Mouse (Mus musculus) lung, embryonic 14.5 days (tissue): ENCODE measurements at regions not wholly inside any gene's neighbourhood (a gene's known extent, or its start where the extent isn't known, plus 50 kb on each side); places are given as distances from the start of the nearest gene placed in this dataset.

Source experiments
- ATAC-seq: fragments of 200-750 bp; cut with Nextera tagmentation; 2 replicates; pipeline ENCODE4 v1.8.0; 2017; ENCODE audit warnings: mild to moderate bottlenecking, moderate TSS enrichment, moderate library complexity; ENCODE audit not compliant: insufficient read depth
- DNase-seq: peaks from one replicate; pipeline ENCODE4 v3.0.0-alpha.2; 2015
- H3K27ac ChIP-seq: fragments of 300-500 bp; sonication (generic); 2 replicates; pipeline ENCODE4 v1.5.1; 2014; ENCODE audit warnings: low read depth, mild to moderate bottlenecking, moderate library complexity
- H3K27me3 ChIP-seq: fragments of 300-500 bp; sonication (generic); 2 replicates; pipeline ENCODE4 v1.6.1; 2014; ENCODE audit warnings: low read length, control low read depth; ENCODE audit not compliant: insufficient read depth
- H3K36me3 ChIP-seq: fragments of 300-500 bp; sonication (generic); 2 replicates; pipeline ENCODE4 v1.6.1; 2014; ENCODE audit warnings: control low read depth; ENCODE audit not compliant: insufficient read depth
- H3K4me1 ChIP-seq: fragments of 300-500 bp; sonication (generic); 2 replicates; pipeline ENCODE4 v1.6.1; 2014; ENCODE audit warnings: antibody characterized with exemption, control low read depth; ENCODE audit not compliant: insufficient read depth
- H3K4me2 ChIP-seq: fragments of 300-500 bp; sonication (generic); 2 replicates; pipeline ENCODE4 v1.6.1; 2014; ENCODE audit warnings: mild to moderate bottlenecking
- H3K4me3 ChIP-seq: fragments of 300-500 bp; sonication (generic); 2 replicates; pipeline ENCODE4 v1.5.1; 2014; ENCODE audit warnings: low read depth, low read length
- H3K9ac ChIP-seq: fragments of 300-500 bp; sonication (generic); 2 replicates; pipeline ENCODE4 v1.6.1; 2014
- H3K9me3 ChIP-seq: fragments of 300-500 bp; sonication (generic); 2 replicates; pipeline ENCODE4 v1.6.1; 2016; ENCODE audit warnings: low read depth, low read length, control low read depth
- CTCF ChIP-seq: IDR thresholded peaks from 2 replicates; pipeline ENCODE4 v1.5.1; 2016; ENCODE audit warnings: antibody characterized with exemption, low read depth
- WGBS: fragments of 180-500 bp; shearing (Covaris S2); extraction: QIAGEN DNeasy Blood & Tissue Kit; methylation state at CpG from one replicate; pipeline ENCODE4 v1.1.7; 2014; 5-methylcytosine and 5-hydroxymethylcytosine counted together

DNA sequence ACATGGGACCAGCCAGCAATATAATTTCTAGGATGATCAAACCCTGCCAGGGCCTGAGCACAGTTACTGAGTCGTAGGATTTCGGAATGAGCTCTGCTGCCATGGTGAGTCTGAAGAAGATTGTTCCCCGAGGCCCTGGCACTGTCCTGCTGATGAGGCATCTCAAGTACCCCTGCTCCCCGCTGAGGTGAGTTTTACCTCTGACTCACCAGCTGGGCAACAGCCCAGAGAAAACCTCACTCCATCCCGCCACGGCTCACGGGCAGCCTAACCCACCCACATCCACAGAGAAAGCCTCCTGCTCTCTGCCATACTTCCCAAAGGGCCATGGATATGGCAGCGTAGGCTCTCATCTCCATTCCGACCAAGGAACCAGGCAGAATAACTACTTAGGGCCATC, 62.6 kb upstream of the A530016L24Rik start:
- Histone ChIP-seq H3K36me3 (no peaks in the 10 kb centered on the region), H3K4me1 (no peaks in the 10 kb centered on the region), H3K27ac (no peak overlapping the region), H3K9me3 (no peaks in the 10 kb centered on the region), H3K9ac (no peak overlapping the region), H3K4me3 (no peak overlapping the region), H3K4me2 (no peak overlapping the region), H3K27me3 (no peaks in the 10 kb centered on the region)
- WGBS: 72% methylated on average over 9 of the region's 9 CpGs
- no peak for ATAC-seq
- DNase-seq: no peak
- no peak for TF ChIP-seq CTCF

DNA sequence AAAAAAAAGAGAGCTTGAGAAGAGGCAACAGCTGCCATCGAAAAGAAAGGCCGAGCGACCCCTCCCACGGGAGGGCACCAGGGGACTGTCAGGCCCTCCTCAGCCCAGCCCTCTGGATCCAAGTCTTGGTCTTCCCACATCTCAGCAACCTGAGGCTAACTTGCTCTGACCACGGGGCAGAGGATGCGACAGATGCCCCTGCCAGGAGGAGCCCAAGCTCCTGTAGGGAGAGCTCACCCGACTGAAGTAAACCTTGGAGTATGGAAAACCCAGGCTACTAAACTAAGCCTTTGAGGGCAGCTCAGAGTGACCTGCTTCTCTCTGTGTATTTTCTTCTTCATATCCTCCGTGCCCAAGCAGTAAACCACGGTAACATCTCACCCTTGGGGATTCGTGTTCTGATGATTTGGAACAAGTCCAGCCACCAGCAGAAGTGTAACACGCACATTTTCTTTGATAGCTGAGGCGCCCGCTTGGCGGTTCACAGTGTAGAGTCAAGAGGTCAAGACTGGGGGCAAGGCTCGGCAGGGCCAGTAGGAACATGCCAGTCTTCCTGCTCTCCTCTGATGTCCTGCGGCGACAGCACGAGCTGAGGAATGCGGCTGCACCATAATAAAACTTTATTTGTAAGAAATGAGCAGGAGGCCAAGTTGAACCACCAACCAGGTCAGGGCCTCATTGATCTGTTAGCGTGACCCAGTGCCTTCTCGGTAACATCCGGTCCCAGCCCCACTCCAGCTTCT, 59.0 kb upstream of the A530016L24Rik start:
- DNase-seq (no peak), ATAC-seq (no peak)
- Histone ChIP-seq H3K9ac (no peak overlapping the region), H3K9me3 (no peaks in the 10 kb centered on the region), H3K36me3 (no peaks in the 10 kb centered on the region), H3K4me2 (no peak overlapping the region), H3K4me1 (no peaks in the 10 kb centered on the region), H3K4me3 (no peak overlapping the region), H3K27me3 (no peaks in the 10 kb centered on the region), H3K27ac (no peak overlapping the region)
- 52% methylated on average over 22 of the region's 22 CpGs for WGBS
- no peak for TF ChIP-seq CTCF

DNA sequence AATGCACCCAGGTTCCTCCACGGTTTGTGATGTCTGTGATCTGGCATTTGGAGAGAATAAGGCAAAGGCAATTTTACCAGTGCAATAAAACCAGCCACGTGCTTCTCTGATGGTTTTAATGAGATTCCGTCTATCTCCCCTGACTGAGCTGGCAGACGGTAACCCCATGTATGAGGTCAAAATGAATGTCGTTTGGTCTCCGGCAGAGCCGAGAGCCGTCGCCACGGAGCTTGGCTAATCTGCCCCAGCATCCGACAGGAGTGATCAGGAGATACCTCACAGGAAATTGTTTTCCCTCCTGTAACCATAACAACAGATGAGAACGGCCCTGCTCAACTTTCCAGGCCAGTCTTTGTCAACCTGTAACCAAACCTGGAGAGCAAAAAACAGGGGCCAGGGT, 55.9 kb upstream of the A530016L24Rik start:
- no peak overlapping the region for H3K27ac ChIP-seq
- WGBS: 25% methylated on average over 12 of the region's 12 CpGs
- no peaks in the 10 kb centered on the region for H3K4me1 ChIP-seq
- ATAC-seq (no peak), DNase-seq (no peak)
- no peak overlapping the region for H3K4me3 ChIP-seq
- no peaks in the 10 kb centered on the region for H3K36me3 ChIP-seq
- H3K27me3 ChIP-seq: no peaks in the 10 kb centered on the region
- no peaks in the 10 kb centered on the region for H3K9me3 ChIP-seq
- H3K9ac ChIP-seq: no peak overlapping the region
- no peak for TF ChIP-seq CTCF
- H3K4me2 ChIP-seq: no peak overlapping the region

DNA sequence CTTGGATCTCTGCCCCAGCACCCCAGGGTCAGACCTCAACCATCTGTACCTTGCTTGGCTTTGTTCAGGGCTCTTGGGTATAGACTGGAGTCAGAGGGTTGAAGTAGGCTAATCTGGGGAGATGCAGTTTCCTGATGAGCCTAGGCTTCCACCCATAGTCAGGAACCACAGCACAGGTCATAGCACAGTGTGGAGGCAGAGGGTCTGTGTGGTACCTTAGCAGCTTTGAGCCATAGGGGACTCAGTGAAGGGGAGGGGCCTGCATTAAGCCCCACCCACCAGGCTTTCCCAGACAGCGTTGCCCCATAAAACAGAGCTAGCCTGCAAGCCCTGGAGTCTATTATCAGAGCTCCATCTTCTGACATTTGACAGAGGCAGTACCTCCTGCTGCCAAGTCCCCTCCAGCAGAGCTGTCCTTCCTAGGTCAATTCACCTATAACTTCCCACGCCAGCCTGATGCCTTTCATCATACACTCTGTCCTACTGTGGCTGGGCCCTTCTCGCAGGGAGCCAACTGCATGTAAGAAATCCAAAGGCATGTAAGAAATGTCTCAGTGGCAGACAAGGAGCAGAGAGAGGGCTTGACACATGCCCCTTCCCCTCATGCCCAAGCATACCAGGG, 54.5 kb upstream of the A530016L24Rik start:
- no peak overlapping the region for H3K4me2 ChIP-seq
- H3K9me3 ChIP-seq: no peaks in the 10 kb centered on the region
- no peak overlapping the region for H3K4me3 ChIP-seq
- ATAC-seq (no peak), DNase-seq (no peak)
- no peak overlapping the region for H3K9ac ChIP-seq
- H3K4me1 ChIP-seq: no peaks in the 10 kb centered on the region
- H3K36me3 ChIP-seq: no peaks in the 10 kb centered on the region
- WGBS: 58% methylated on average over 3 of the region's 3 CpGs
- H3K27me3 ChIP-seq: no peaks in the 10 kb centered on the region
- no peak overlapping the region for H3K27ac ChIP-seq
- TF ChIP-seq CTCF: no peak

DNA sequence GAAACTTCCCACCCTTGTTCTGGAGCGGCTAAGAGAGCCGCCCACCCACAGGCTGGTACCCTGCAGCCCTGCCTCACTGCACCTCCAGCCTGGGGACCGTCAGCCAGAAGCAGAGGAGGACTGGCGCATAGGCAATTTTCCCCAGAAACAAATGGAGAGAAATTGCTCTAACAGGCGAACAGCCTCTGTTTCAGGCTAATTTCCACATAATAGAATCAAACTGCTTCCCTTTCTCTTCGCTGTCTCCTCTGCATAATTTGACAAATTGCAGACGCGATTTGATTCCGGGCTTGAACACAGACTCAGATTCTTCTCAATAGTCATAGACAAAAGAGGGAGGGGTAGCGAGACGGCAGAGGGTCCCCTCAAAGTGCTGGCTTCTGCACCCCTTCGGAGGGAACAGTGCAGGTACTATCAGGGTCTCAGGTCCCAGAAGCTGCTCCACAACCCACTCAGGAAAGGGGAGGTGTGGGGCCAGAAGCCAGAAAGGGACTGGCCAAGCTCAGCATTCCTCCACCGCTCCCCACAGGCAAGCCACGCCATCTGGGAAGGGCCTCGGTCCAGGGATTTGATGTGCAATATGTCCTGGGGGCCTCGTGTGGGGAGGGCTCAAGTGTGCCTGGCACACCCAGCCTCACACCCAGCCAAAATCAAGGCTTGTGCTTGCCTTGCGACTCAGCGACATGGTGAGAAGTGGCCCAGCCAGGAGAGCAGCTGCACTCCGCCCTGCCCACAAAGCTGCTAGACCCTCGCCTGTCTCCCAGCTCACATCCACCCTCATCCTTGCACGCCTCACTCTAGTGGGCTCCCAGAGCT, 53.7 kb upstream of the A530016L24Rik start:
- no peaks in the 10 kb centered on the region for H3K36me3 ChIP-seq
- TF ChIP-seq CTCF: no peak
- H3K9ac ChIP-seq: no peak overlapping the region
- DNase-seq: peak; percentile 7
- no peak overlapping the region for H3K27ac ChIP-seq
- no peaks in the 10 kb centered on the region for H3K27me3 ChIP-seq
- H3K4me3 ChIP-seq: no peak overlapping the region
- no peak for ATAC-seq
- no peaks in the 10 kb centered on the region for H3K4me1 ChIP-seq
- no peak overlapping the region for H3K4me2 ChIP-seq
- 61% methylated on average over 21 of the region's 21 CpGs for WGBS
- H3K9me3 ChIP-seq: no peaks in the 10 kb centered on the region

DNA sequence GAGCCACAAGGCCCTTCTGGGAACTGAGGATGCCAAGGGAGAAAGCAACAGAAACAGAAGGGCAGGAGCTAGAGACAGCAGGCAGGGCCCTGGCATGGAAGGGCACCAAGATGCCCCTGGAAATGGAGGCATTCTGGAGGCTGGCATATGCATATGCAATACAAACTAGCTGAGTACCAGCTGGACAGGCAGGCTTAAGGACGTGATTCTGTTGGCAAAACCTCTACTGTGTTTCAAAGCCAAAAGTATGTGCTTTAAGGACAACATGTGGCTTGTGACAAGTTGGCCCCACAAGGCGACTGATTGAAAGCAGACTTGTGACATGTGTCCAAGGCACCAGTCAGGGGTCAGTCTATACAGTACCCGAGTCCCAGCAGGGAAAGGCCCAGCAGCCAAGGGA, 52.2 kb upstream of the A530016L24Rik start:
- no peaks in the 10 kb centered on the region for H3K9me3 ChIP-seq
- no peaks in the 10 kb centered on the region for H3K4me1 ChIP-seq
- H3K36me3 ChIP-seq: no peaks in the 10 kb centered on the region
- H3K27me3 ChIP-seq: no peaks in the 10 kb centered on the region
- no peak overlapping the region for H3K27ac ChIP-seq
- TF ChIP-seq CTCF: no peak
- no peak overlapping the region for H3K4me3 ChIP-seq
- DNase-seq: no peak
- 48% methylated on average over 3 of the region's 3 CpGs for WGBS
- ATAC-seq: no peak
- no peak overlapping the region for H3K4me2 ChIP-seq
- H3K9ac ChIP-seq: no peak overlapping the region

DNA sequence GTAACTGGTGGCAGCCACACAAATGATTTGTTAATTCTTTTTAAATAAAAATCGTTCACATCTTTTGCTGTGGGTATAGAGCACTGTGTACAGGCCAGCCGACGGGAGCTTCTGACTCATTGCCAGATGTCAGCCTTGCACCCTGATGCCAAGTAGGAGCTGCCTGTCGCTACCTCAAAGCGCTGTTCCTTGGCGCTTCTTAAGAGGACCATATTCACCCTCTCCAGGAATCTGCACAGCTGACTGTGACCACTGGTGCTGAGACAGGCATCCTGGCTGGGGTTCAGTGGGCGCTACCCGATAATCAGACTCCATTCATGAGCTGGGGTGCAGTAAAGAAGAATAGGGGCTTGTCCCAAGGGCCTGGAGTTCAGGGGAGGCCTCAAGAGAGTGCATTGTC, 51.0 kb upstream of the A530016L24Rik start:
- H3K36me3 ChIP-seq: no peaks in the 10 kb centered on the region
- H3K4me3 ChIP-seq: no peak overlapping the region
- no peaks in the 10 kb centered on the region for H3K4me1 ChIP-seq
- H3K9me3 ChIP-seq: no peaks in the 10 kb centered on the region
- DNase-seq: no peak
- no peak for ATAC-seq
- no peak for TF ChIP-seq CTCF
- H3K4me2 ChIP-seq: no peak overlapping the region
- H3K27me3 ChIP-seq: no peaks in the 10 kb centered on the region
- H3K9ac ChIP-seq: no peak overlapping the region
- WGBS: 77% methylated on average over 8 of the region's 8 CpGs
- H3K27ac ChIP-seq: no peak overlapping the region
